Mouse (Mus musculus) stomach, embryonic 15.5 days (tissue): ENCODE results near the gene Psmb11. TPM values are rescaled to one million over a fixed set of nuclear protein-coding genes. Genes with fewer than 3 reads are reported as not detected.
"Not testable (repeated sequence)": the region's sequence is repeated elsewhere in the genome, so short reads cannot be mapped to it uniquely, and the experiment has no call there.

Experiments
- ATAC-seq: fragments of 200-750 bp; cut with Nextera tagmentation; 2 replicates; pipeline ENCODE4 v1.8.0; 2017; ENCODE audit warnings: low read depth, moderate number of reproducible peaks, moderate TSS enrichment; ENCODE audit not compliant: insufficient read depth, low FRiP score
- H3K27ac ChIP-seq: fragments of 300-500 bp; sonication (generic); 2 replicates; pipeline ENCODE4 v1.5.1; 2015; ENCODE audit warnings: mild to moderate bottlenecking, inconsistent platforms
- H3K27me3 ChIP-seq: fragments of 300-500 bp; sonication (generic); replicated peaks from 2 replicates; pipeline ENCODE4 v1.6.1; 2015; ENCODE audit warnings: inconsistent platforms
- H3K36me3 ChIP-seq: fragments of 300-500 bp; sonication (generic); 2 replicates; pipeline ENCODE4 v1.6.1; 2015; ENCODE audit warnings: inconsistent platforms
- H3K4me1 ChIP-seq: fragments of 300-500 bp; sonication (generic); 2 replicates; pipeline ENCODE4 v1.6.1; 2015; ENCODE audit warnings: inconsistent platforms
- H3K4me2 ChIP-seq: fragments of 300-500 bp; sonication (generic); 2 replicates; pipeline ENCODE4 v1.6.1; 2015; ENCODE audit warnings: mild to moderate bottlenecking, inconsistent platforms
- H3K4me3 ChIP-seq: fragments of 300-500 bp; sonication (generic); replicated peaks from 2 replicates; pipeline ENCODE4 v1.5.1; 2015; ENCODE audit warnings: inconsistent platforms
- H3K9ac ChIP-seq: fragments of 300-500 bp; sonication (generic); 2 replicates; pipeline ENCODE4 v1.6.1; 2015; ENCODE audit warnings: inconsistent platforms
- H3K9me3 ChIP-seq: fragments of 300-500 bp; sonication (generic); 2 replicates; pipeline ENCODE4 v1.6.1; 2016; ENCODE audit warnings: inconsistent platforms
- WGBS: fragments of 180-500 bp; shearing (Covaris S2); methylation state at CpG from one replicate; pipeline ENCODE4 v1.1.7; 2015; 5-methylcytosine and 5-hydroxymethylcytosine counted together
- polyA plus RNA-seq: library from polyadenylated mRNA; unstranded; fragments of >200 nt; fragmentation: Nextera tagmentation; extraction: Ambion mirVana; gene quantifications from 2 replicates; pipeline ENCODE4 v1.2.1, GENCODE M21; 2015

The Psmb11 gene
- polyA plus RNA-seq, 1 experiment from 2014 or later, result 0.03 TPM

- no peak overlapping the region for H3K4me2 ChIP-seq
- H3K27me3 ChIP-seq, result no peaks in the 10 kb centered on the region
- no peak overlapping the region for H3K9ac ChIP-seq
- H3K9me3 ChIP-seq, result no peaks in the 10 kb centered on the region
- no peak overlapping the region for H3K4me3 ChIP-seq
- ATAC-seq, result no peak
- H3K27ac ChIP-seq, result no peak overlapping the region
- H3K36me3 ChIP-seq, result 0 out of 2 replicates have a peak, but pooled peaks cover 4% of the 10 kb centered on the region
- peaks cover 4% of the 10 kb centered on the region; the same call in 1 of the 2 replicates for H3K4me1 ChIP-seq
- 51% methylated on average over 8 of the region's 8 CpGs for WGBS
Measured at GRCm38 (mm10) chr14:54607226-54607625, 14.0 kb upstream of the Psmb11 start.

GRCm38 (mm10) chr14:54609245-54609644 lies 12.0 kb upstream of the Psmb11 start:
- WGBS, result 53% methylated on average over 4 of the region's 4 CpGs
- Histone ChIP-seq H3K4me3 (no peak overlapping the region), H3K9me3 (no peaks in the 10 kb centered on the region), H3K27ac (no peak overlapping the region; the same call in 1 of the 2 replicates), H3K4me2 (no peak overlapping the region), H3K36me3 (peaks cover 13% of the 10 kb centered on the region), H3K27me3 (no peaks in the 10 kb centered on the region), H3K4me1 (peaks cover 4% of the 10 kb centered on the region; the same call in 1 of the 2 replicates), H3K9ac (no peak overlapping the region)
- no peak for ATAC-seq

DNA sequence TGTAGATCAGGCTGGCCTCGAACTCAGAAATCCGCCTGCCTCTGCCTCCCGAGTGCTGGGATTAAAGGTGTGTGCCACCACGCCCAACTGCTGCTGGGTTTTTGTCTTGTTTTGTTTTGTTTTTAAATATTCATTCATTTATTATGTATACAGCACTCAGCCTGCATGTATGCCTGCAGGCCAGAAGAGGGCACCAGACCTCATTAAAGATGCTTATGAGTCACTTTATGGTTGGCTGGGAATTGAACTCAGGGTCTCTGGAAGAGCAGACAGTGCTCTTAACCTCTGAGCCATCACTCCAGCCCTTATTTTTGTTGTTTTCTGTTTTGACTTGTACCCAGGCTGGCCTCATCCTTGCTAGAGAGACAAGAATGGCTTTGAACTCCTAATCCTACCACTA lies 11.3 kb upstream of the Psmb11 start:
- Histone ChIP-seq H3K27me3 (no peaks in the 10 kb centered on the region), H3K4me2 (no peak overlapping the region), H3K4me1 (no peaks in the 10 kb centered on the region), H3K9ac (no peak overlapping the region), H3K27ac (no peak overlapping the region), H3K9me3 (no peaks in the 10 kb centered on the region), H3K4me3 (no peak overlapping the region), H3K36me3 (peaks cover 16% of the 10 kb centered on the region)
- WGBS, result 81% methylated on average over 4 of the region's 4 CpGs
- no peak for ATAC-seq

- no peak for ATAC-seq
- H3K4me1 ChIP-seq, result no peaks in the 10 kb centered on the region
- no peaks in the 10 kb centered on the region for H3K27me3 ChIP-seq
- no peak overlapping the region for H3K4me3 ChIP-seq
- no peak overlapping the region for H3K27ac ChIP-seq
- no peak overlapping the region for H3K4me2 ChIP-seq
- 79% methylated on average over 6 of the region's 6 CpGs for WGBS
- H3K36me3 ChIP-seq, result peaks cover 16% of the 10 kb centered on the region
- no peaks in the 10 kb centered on the region for H3K9me3 ChIP-seq
- no peak overlapping the region for H3K9ac ChIP-seq
Measured at GRCm38 (mm10) chr14:54610648-54611047, 10.6 kb upstream of the Psmb11 start.

DNA sequence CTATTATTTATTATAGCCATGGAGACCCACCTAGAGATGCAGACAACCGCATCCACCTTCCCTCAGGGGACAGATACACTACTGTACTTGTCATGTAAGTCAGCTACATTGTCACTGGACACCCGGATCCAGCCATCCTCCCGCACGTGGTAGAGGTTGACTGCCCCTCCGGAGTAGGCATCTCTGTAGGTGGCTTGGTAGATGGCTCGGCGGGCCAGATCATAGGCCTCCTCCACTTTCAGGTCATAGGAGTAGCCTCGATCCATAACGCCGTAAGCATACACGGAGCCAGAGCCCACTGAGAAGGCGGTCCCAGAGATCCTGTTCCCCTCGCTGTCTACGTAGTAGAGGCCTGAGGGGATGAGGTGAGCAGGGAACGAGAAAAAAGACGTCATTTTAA lies 7.1 kb upstream of the Psmb11 start:
- not testable (repeated sequence) for H3K27ac ChIP-seq, H3K4me3 ChIP-seq, H3K4me1 ChIP-seq, H3K27me3 ChIP-seq, H3K9ac ChIP-seq, H3K9me3 ChIP-seq, ATAC-seq, H3K4me2 ChIP-seq
- WGBS, result 89% methylated on average over 16 of the region's 16 CpGs
- H3K36me3 ChIP-seq, result peaks cover 16% of the 10 kb centered on the region

GRCm38 (mm10) chr14:54616226-54616825 lies 4.9 kb upstream of the Psmb11 start:
- H3K36me3 ChIP-seq, result peaks cover 16% of the 10 kb centered on the region
- WGBS, result 93% methylated on average over 16 of the region's 16 CpGs
- no peaks in the 10 kb centered on the region for H3K9me3 ChIP-seq
- H3K27ac ChIP-seq, result no peak overlapping the region
- H3K4me3 ChIP-seq, result no peak overlapping the region
- no peaks in the 10 kb centered on the region for H3K27me3 ChIP-seq
- H3K4me2 ChIP-seq, result 0 out of 2 replicates have a peak overlapping the region, but pooled peaks have one; percentile 65
- no peaks in the 10 kb centered on the region; the same call in 1 of the 2 replicates for H3K4me1 ChIP-seq
- H3K9ac ChIP-seq, result no peak overlapping the region
- no peak for ATAC-seq

DNA sequence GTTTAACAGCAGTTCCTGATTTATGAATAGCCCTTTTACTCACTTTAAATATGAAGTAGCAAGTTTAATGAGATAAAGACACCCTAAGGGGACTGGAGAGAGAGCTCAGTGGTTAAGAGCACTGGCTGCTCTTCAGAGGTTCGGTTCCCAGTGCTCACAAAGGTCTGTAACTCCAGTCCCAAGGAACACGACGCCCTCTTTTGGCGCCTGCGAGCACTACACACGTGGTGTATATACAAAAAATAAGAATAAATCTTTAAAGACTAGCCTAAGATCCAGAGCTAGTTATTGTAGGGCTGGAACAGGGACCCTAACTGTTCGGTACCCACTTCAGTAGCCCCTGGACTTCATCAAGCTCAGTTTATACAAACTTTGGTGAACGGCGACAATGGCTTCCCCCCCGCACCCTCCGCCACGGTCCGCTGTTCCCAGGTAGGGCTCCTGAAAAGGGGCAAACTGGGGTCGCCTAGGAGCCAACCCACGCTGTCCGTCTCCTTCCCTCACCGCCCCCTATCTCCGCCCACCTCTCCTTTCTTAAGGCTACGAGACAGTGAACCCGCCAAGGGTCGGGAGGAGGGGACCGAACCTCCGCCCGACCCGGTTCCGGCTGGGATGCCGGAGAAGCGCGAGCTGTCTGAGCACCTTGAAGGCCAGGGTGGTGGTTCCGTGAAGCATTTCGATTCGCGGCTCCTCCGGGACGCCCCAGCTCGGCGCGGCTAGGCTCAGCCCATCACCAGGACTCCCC lies 3.9 kb upstream of the Psmb11 start:
- Histone ChIP-seq H3K27me3 (no peaks in the 10 kb centered on the region), H3K4me2 (peak overlapping the region; percentile 65), H3K4me3 (peak overlapping the region; percentile 90), H3K9ac (peak overlapping the region; percentile 82), H3K4me1 (no peaks in the 10 kb centered on the region; the same call in 1 of the 2 replicates), H3K9me3 (no peaks in the 10 kb centered on the region), H3K36me3 (peaks cover 12% of the 10 kb centered on the region), H3K27ac (peak overlapping the region; percentile 53)
- ATAC-seq, result peak; percentile 28; the same call in 1 of the 2 replicates
- WGBS, result 1% methylated on average over 38 of the region's 38 CpGs

GRCm38 (mm10) chr14:54617897-54618365 lies 3.3 kb upstream of the Psmb11 start, which contains the start of gene Psmb5:
Gene Psmb5 (minus strand): TSS chr14:54618022.
- Histone ChIP-seq H3K4me3 (peak within 1 kb of the TSS; percentile 90), H3K4me2 (peak within 1 kb of the TSS; percentile 65), H3K27ac (peak within 1 kb of the TSS; percentile 53), H3K9ac (peak within 1 kb of the TSS; percentile 82), H3K36me3 (peaks cover 8% of the 10 kb centered on the region), H3K4me1 (no peaks in the 10 kb centered on the region; the same call in 1 of the 2 replicates), H3K27me3 (no peaks in the 10 kb centered on the region), H3K9me3 (no peaks in the 10 kb centered on the region)
- peak; percentile 91 for ATAC-seq
- WGBS, result under 1% methylated on average over 24 of the region's 25 CpGs

DNA sequence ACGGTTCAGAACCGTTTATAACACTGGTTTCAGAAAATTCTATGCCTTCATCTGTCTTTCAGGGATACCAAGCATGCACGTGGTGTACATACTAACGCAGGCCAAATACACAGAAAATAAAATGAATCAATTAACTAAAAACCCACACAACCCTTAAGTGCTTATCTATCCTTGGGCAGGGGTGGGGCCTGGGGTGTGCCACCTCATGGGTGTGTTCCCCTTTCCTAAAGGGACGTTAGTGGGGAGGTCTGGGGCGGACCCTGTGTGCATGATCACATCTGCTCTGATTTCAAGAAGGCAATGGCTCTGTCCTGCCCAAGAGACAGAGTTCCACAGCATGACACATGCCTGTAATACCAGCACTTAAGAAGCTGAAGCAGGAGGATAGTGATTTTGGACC lies 2.1 kb downstream of the Psmb11 start:
- no peaks in the 10 kb centered on the region for H3K4me1 ChIP-seq
- H3K9ac ChIP-seq, result no peak overlapping the region
- H3K4me2 ChIP-seq, result no peak overlapping the region
- WGBS, result 82% methylated on average over 6 of the region's 6 CpGs
- H3K27me3 ChIP-seq, result no peaks in the 10 kb centered on the region
- H3K27ac ChIP-seq, result no peak overlapping the region
- no peaks in the 10 kb centered on the region for H3K36me3 ChIP-seq
- no peaks in the 10 kb centered on the region for H3K9me3 ChIP-seq
- ATAC-seq, result no peak
- no peak overlapping the region for H3K4me3 ChIP-seq

DNA sequence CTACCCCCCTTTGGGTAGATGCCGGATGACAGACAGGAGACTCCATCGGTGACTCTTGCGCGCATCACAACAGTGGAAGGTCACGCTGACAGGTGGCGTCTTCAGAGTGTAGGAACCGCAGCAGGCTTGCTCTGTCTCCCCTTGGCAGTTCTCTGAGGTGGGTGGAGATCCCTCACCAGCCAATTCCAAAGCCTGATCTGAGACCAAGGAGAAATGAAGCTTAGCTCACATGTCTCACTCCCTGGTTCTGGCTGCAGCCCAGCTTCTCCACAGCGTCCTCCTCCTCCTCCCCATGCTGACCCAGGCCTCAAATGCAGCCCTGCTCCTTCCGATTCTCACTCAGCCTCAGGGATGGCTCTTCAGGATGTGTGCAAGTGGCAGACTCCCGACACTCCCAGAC lies 3.7 kb downstream of the Psmb11 start:
- Histone ChIP-seq H3K36me3 (no peaks in the 10 kb centered on the region), H3K27me3 (no peaks in the 10 kb centered on the region), H3K4me3 (no peak overlapping the region), H3K9ac (no peak overlapping the region), H3K4me1 (no peaks in the 10 kb centered on the region), H3K9me3 (no peaks in the 10 kb centered on the region), H3K27ac (no peak overlapping the region), H3K4me2 (no peak overlapping the region)
- ATAC-seq, result no peak
- 61% methylated on average over 10 of the region's 10 CpGs for WGBS

GRCm38 (mm10) chr14:54628103-54628502 lies 6.9 kb downstream of the Psmb11 start:
- Histone ChIP-seq H3K27me3 (no peaks in the 10 kb centered on the region), H3K27ac (no peak overlapping the region), H3K4me3 (no peak overlapping the region), H3K9me3 (no peaks in the 10 kb centered on the region), H3K36me3 (peaks cover 16% of the 10 kb centered on the region), H3K4me2 (no peak overlapping the region), H3K4me1 (no peaks in the 10 kb centered on the region), H3K9ac (no peak overlapping the region)
- no peak for ATAC-seq
- 78% methylated on average over 5 of the region's 5 CpGs for WGBS

DNA sequence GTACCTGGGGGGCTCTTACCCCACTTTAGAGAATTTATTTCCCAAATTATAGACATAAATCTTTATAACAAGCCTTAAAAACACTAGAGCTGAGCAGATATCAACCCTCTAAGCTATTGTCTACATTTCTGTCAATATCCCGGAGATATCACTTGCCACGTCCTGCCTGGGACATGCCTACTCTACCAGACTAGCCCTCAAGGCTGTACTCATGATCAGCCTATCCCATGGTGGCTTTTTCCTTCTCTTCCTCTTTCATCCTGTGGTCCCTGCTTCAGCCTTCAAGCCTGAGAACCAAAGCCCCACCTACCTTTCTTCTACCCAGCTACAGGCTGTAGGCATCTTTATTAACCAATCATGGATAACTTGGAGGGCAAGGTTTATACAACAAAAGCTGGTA lies 8.6 kb downstream of the Psmb11 start:
- 82% methylated on average over 2 of the region's 2 CpGs for WGBS
- H3K36me3 ChIP-seq, result peaks cover 19% of the 10 kb centered on the region
- H3K4me1 ChIP-seq, result no peaks in the 10 kb centered on the region
- H3K27ac ChIP-seq, result no peak overlapping the region
- H3K4me3 ChIP-seq, result no peak overlapping the region
- no peaks in the 10 kb centered on the region for H3K9me3 ChIP-seq
- H3K4me2 ChIP-seq, result no peak overlapping the region
- H3K27me3 ChIP-seq, result no peaks in the 10 kb centered on the region
- no peak overlapping the region for H3K9ac ChIP-seq
- no peak for ATAC-seq
